Mouse (Mus musculus): ENCODE measurements at regions not wholly inside any gene's neighbourhood (a gene's known extent, or its start where the extent isn't known, plus 50 kb on each side); places are given as distances from the start of the nearest gene placed in this dataset.

DNA sequence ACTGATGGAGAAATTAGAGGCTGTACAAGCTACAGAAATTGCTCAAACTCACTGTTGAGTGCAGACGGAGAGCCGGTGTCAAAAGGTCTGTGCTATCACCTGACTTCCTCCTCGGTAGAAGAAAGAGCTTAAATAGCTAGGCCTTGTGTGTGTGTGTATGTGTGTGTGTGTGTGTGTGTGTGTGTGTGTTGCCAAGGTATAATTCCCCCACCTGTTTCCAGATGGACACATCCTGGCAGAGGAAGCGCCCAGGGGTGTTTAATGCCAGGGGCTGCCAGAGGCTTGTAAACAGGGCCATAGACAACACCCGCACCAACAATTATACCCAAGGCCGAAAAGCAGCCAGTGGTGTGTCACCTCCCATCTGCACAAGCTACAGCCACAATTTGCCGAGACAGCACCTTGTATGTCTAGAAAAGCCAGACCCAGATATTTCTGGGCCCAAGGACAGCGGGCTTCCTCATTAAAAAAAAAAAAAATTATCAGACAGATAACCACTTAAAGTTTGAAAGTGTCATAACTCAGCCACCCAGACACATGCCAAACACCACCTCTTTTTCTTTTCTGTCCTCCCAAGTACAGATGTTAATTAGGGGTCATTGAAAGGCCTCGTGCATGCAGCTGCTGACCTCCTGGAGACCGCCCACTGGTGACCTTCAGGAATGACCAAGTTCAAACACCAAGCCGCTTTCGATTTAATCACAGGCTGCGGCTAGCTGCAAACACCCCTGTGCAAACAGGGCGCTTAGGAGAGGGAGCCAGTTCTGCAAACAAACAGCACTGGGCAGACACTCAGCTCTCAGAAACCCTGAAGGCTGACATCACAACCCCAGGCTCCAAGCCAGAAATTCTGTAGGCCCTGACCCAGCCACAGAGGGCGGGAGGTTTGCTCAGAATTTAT lies 188.0 kb upstream of the Ubl3 start:
- TF ChIP-seq CTCF (conservative IDR thresholded peaks at IDR 0.05; ENCODE audit: low read length) (no peak), POU5F1 (IDR thresholded peaks at IDR 0.05; ENCODE audit: borderline replicate concordance, low read length) (no peak), NANOG (IDR thresholded peaks at IDR 0.05; ENCODE audit: borderline replicate concordance, low read length) (no peak)

All from E14TG2a.4 (cell line).